Comparison of ENCODE assay signal across 10 mouse cellular contexts in the genomic region with DNA sequence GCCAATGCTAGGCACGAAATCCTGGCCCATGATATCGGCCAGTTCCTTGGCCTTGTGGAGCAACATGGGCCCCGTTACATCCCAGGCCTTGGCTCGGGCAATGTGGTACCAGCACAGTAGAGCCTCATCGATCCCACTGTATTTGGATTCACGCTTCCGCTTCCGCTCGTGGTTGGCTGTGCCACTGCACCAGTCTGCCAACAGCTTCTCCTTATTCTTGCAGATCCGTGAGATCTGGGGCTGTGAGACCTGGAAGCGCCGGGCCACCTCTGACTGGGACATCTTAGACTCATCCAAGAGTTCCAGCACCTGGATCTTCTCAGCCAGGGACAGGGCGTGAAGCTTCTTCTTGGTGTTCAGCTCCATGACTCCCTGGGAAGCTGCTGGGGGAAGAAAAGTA. TPM values are rescaled to one million over a fixed set of nuclear protein-coding genes. Genes with fewer than 3 reads are reported as not detected.
DNase-seq lines count a peak whose midpoint lies in the region; ATAC-seq and TF ChIP-seq lines count a peak whose summit lies in the region.
"Had no signal": no experiment of that assay in that cellular context is flagged by ENCODE, and none has a peak within 500 bp of the region (broad histone marks: within the 10 kb centered on the region; RNA-seq: fewer than 3 reads in every experiment).

No protein-coding gene starts in this region.

- DNase-seq in lung, embryonic 14.5 days, result no peak
- DNase-seq in lung, adult 18-20 months, result no peak
- DNase-seq in forebrain, embryonic 14.5 days (ENCODE audit: low spot score), result no peak
- DNase-seq in limb, embryonic 14.5 days (ENCODE audit: low spot score), result no peak
- DNase-seq in right cerebral cortex, postnatal 4 days, result no peak
- DNase-seq in thymus, postnatal 36 days, result no peak
- DNase-seq: adrenal gland, adult 8-10 months; gastrocnemius, postnatal 25 days; thymus, adult 18-20 months had no signal

- TF ChIP-seq CTCF in lung, embryonic 14.5 days (IDR thresholded peaks at IDR 0.05; ENCODE audit: low read depth), result no peak
- no peak for TF ChIP-seq CTCF in olfactory bulb, adult 2 months (IDR thresholded peaks at IDR 0.05; ENCODE audit: insufficient read depth, low read depth, low read length)

- peaks cover 27% of the 10 kb centered on the region for H3K36me3 ChIP-seq in lung, embryonic 14.5 days (ENCODE audit: insufficient read depth)
- peaks cover 37% of the 10 kb centered on the region for H3K36me3 ChIP-seq in forebrain, embryonic 14.5 days (ENCODE audit: control insufficient read depth, insufficient read depth, low read length)
- H3K36me3 ChIP-seq in limb, embryonic 14.5 days (ENCODE audit: control insufficient read depth, insufficient read depth, low read length), result peaks cover 14% of the 10 kb centered on the region

- WGBS in lung, embryonic 14.5 days, result 92% methylated on average over 13 of the region's 13 CpGs
- 93% methylated on average over 13 of the region's 13 CpGs for WGBS in forebrain, embryonic 14.5 days
- 90% methylated on average over 13 of the region's 13 CpGs for WGBS in limb, embryonic 14.5 days
- WGBS in olfactory bulb, adult 2 months, result 74% methylated on average over 13 of the region's 13 CpGs

- H3K9ac ChIP-seq in lung, embryonic 14.5 days, result peak overlapping the region; percentile 75; the same call in 1 of the 2 replicates
- H3K9ac ChIP-seq in forebrain, embryonic 14.5 days (ENCODE audit: low read length), result peak overlapping the region; percentile 91
- no peak overlapping the region for H3K9ac ChIP-seq in limb, embryonic 14.5 days (ENCODE audit: low read depth, low read length, severe bottlenecking)

- 0 out of 2 replicates have a peak, but pooled peaks cover 3% of the 10 kb centered on the region for H3K4me1 ChIP-seq in lung, embryonic 14.5 days (ENCODE audit: insufficient read depth)
- H3K4me1 ChIP-seq in forebrain, embryonic 14.5 days (ENCODE audit: control insufficient read depth, insufficient read depth, low read length), result peaks cover 16% of the 10 kb centered on the region
- H3K4me1 ChIP-seq in limb, embryonic 14.5 days (ENCODE audit: control insufficient read depth, insufficient read depth, low read length), result peaks cover 7% of the 10 kb centered on the region; the same call in 1 of the 2 replicates
- peaks cover 21% of the 10 kb centered on the region for H3K4me1 ChIP-seq in olfactory bulb, adult 2 months (ENCODE audit: control insufficient read depth, insufficient read depth, low read length)

- H3K4me2 ChIP-seq in lung, embryonic 14.5 days, result peak overlapping the region; percentile 89
- peak overlapping the region; percentile 80 for H3K4me2 ChIP-seq in forebrain, embryonic 14.5 days (ENCODE audit: low read length)
- H3K4me2 ChIP-seq in limb, embryonic 14.5 days (replicated peaks; ENCODE audit: low read depth, low read length, severe bottlenecking), result no peak overlapping the region

- no peak for ATAC-seq in lung, embryonic 14.5 days (ENCODE audit: insufficient read depth)
- no peak for ATAC-seq in forebrain, embryonic 14.5 days
- no peak for ATAC-seq in limb, embryonic 14.5 days (ENCODE audit: low FRiP score, low read depth)

- no peaks in the 10 kb centered on the region for H3K9me3 ChIP-seq in lung, embryonic 14.5 days (ENCODE audit: low read depth, low read length)
- no peaks in the 10 kb centered on the region for H3K9me3 ChIP-seq in forebrain, embryonic 14.5 days (replicated peaks; ENCODE audit: control insufficient read depth, low read length)
- H3K9me3 ChIP-seq in limb, embryonic 14.5 days (ENCODE audit: control insufficient read depth, low read length), result no peaks in the 10 kb centered on the region

- TF ChIP-seq POLR2A in limb, embryonic 14.5 days (IDR thresholded peaks at IDR 0.05; ENCODE audit: borderline replicate concordance, extremely low read depth, insufficient read depth, insufficient read length), result no peak
- TF ChIP-seq POLR2A in olfactory bulb, adult 2 months (IDR thresholded peaks at IDR 0.05; ENCODE audit: insufficient read depth, low read depth, low read length), result no peak

- H3K27me3 ChIP-seq in lung, embryonic 14.5 days (ENCODE audit: insufficient read depth, low read length), result no peaks in the 10 kb centered on the region
- no peaks in the 10 kb centered on the region for H3K27me3 ChIP-seq in forebrain, embryonic 14.5 days (replicated peaks; ENCODE audit: control insufficient read depth, insufficient read depth, low read length)
- H3K27me3 ChIP-seq in limb, embryonic 14.5 days (ENCODE audit: control insufficient read depth, insufficient read depth, low read length), result no peaks in the 10 kb centered on the region

- no peak overlapping the region for H3K27ac ChIP-seq in lung, embryonic 14.5 days (ENCODE audit: low read depth)
- H3K27ac ChIP-seq in forebrain, embryonic 14.5 days (ENCODE audit: low read depth, low read length), result no peak overlapping the region
- H3K27ac ChIP-seq in limb, embryonic 14.5 days (replicated peaks; ENCODE audit: low read depth, low read length), result no peak overlapping the region
- H3K27ac ChIP-seq in olfactory bulb, adult 2 months (ENCODE audit: insufficient read depth, low read depth, low read length), result no peak overlapping the region

- no peak overlapping the region for H3K4me3 ChIP-seq in lung, embryonic 14.5 days (ENCODE audit: low read depth, low read length)
- H3K4me3 ChIP-seq in forebrain, embryonic 14.5 days (ENCODE audit: low read depth, low read length), result peak overlapping the region; percentile 68; the same call in 1 of the 2 replicates
- H3K4me3 ChIP-seq in limb, embryonic 14.5 days (replicated peaks; ENCODE audit: low read length), result 0 out of 2 replicates have a peak overlapping the region, but pooled peaks have one; percentile 58
- peak overlapping the region; percentile 68; the same call in 1 of the 2 replicates for H3K4me3 ChIP-seq in olfactory bulb, adult 2 months (ENCODE audit: insufficient read depth, low read depth, low read length)

RNA-seq across cellular contexts. Expression of a gene that starts 1.2 kb away (rescaled TPM):
- polyA plus RNA-seq in lung, embryonic 14.5 days (2014; fragmentation: Nextera tagmentation; extraction: Ambion mirVana), result 2.7 and 3.8 TPM in 2 replicates
- polyA plus RNA-seq in forebrain, embryonic 14.5 days (2014; fragmentation: Nextera tagmentation; extraction: Ambion mirVana), result 7.0 and 7.1 TPM in 2 replicates
- polyA plus RNA-seq in limb, embryonic 14.5 days (2012; rRNA removed), result 4.8 TPM in 2 replicates
- polyA plus RNA-seq in limb, embryonic 14.5 days (2014; fragmentation: Nextera tagmentation; extraction: Ambion mirVana), result 1.7 and 2.0 TPM in 2 replicates
- not detected in 2 replicates for polyA plus RNA-seq in olfactory bulb, adult 2 months (2012; ENCODE audit: insufficient read depth, insufficient read length, low replicate concordance, missing spikeins)

RNA-seq across cellular contexts. Expression of a gene that starts 15.1 kb away (rescaled TPM):
- 2.4 TPM in 2 replicates for polyA plus RNA-seq in lung, embryonic 14.5 days (2014; fragmentation: Nextera tagmentation; extraction: Ambion mirVana)
- polyA plus RNA-seq in forebrain, embryonic 14.5 days (2014; fragmentation: Nextera tagmentation; extraction: Ambion mirVana), result 1.7 TPM in 2 replicates
- polyA plus RNA-seq in limb, embryonic 14.5 days (2012; rRNA removed), result 6.2 and 6.3 TPM in 2 replicates
- 2.5 and 3.0 TPM in 2 replicates for polyA plus RNA-seq in limb, embryonic 14.5 days (2014; fragmentation: Nextera tagmentation; extraction: Ambion mirVana)
- not detected in 2 replicates for polyA plus RNA-seq in olfactory bulb, adult 2 months (2012; ENCODE audit: insufficient read depth, insufficient read length, low replicate concordance, missing spikeins)

RNA-seq across cellular contexts. Expression of a gene that starts 17.7 kb away (rescaled TPM):
- polyA plus RNA-seq in lung, embryonic 14.5 days (2014; fragmentation: Nextera tagmentation; extraction: Ambion mirVana), result 37.9 and 42.2 TPM in 2 replicates
- polyA plus RNA-seq in forebrain, embryonic 14.5 days (2014; fragmentation: Nextera tagmentation; extraction: Ambion mirVana), result 13.1 and 16.0 TPM in 2 replicates
- polyA plus RNA-seq in limb, embryonic 14.5 days (2012; rRNA removed), result 22.7 and 30.1 TPM in 2 replicates
- polyA plus RNA-seq in limb, embryonic 14.5 days (2014; fragmentation: Nextera tagmentation; extraction: Ambion mirVana), result 22.6 and 22.7 TPM in 2 replicates
- not detected in 2 replicates for polyA plus RNA-seq in olfactory bulb, adult 2 months (2012; ENCODE audit: insufficient read depth, insufficient read length, low replicate concordance, missing spikeins)

RNA-seq across cellular contexts. Expression of a gene that starts 20.1 kb away (rescaled TPM):
- polyA plus RNA-seq in lung, embryonic 14.5 days (2014; fragmentation: Nextera tagmentation; extraction: Ambion mirVana), result 147 and 162 TPM in 2 replicates
- 127 and 136 TPM in 2 replicates for polyA plus RNA-seq in forebrain, embryonic 14.5 days (2014; fragmentation: Nextera tagmentation; extraction: Ambion mirVana)
- 179 and 199 TPM in 2 replicates for polyA plus RNA-seq in limb, embryonic 14.5 days (2012; rRNA removed)
- polyA plus RNA-seq in limb, embryonic 14.5 days (2014; fragmentation: Nextera tagmentation; extraction: Ambion mirVana), result 143 and 147 TPM in 2 replicates
- polyA plus RNA-seq in olfactory bulb, adult 2 months (2012; ENCODE audit: insufficient read depth, insufficient read length, low replicate concordance, missing spikeins), result not detected in 2 replicates

RNA-seq across cellular contexts. Expression of a gene that starts 31.9 kb away (rescaled TPM):
- 9.8 and 9.9 TPM in 2 replicates for polyA plus RNA-seq in lung, embryonic 14.5 days (2014; fragmentation: Nextera tagmentation; extraction: Ambion mirVana)
- 7.9 and 9.6 TPM in 2 replicates for polyA plus RNA-seq in forebrain, embryonic 14.5 days (2014; fragmentation: Nextera tagmentation; extraction: Ambion mirVana)
- polyA plus RNA-seq in limb, embryonic 14.5 days (2012; rRNA removed), result 9.7 and 10.0 TPM in 2 replicates
- 6.5 and 8.0 TPM in 2 replicates for polyA plus RNA-seq in limb, embryonic 14.5 days (2014; fragmentation: Nextera tagmentation; extraction: Ambion mirVana)
- not detected in 2 replicates for polyA plus RNA-seq in olfactory bulb, adult 2 months (2012; ENCODE audit: insufficient read depth, insufficient read length, low replicate concordance, missing spikeins)
